Mouse (Mus musculus) C2C12 (cell line): ENCODE measurements around the gene Gm45837.

Source experiments
- CEBPB ChIP-seq: IDR thresholded peaks from one replicate; pipeline ENCODE4 v1.6.1; 2011; ENCODE audit warnings: low read depth, mild to moderate bottlenecking, control low read depth, moderate library complexity
- CTCF ChIP-seq: IDR thresholded peaks from one replicate; pipeline ENCODE4 v1.5.1; 2011; ENCODE audit not compliant: control insufficient read depth, insufficient read depth, insufficient read length
- MAX ChIP-seq: IDR thresholded peaks from one replicate; pipeline ENCODE4 v1.6.1; 2011; ENCODE audit warnings: mild to moderate bottlenecking, control low read depth
- MYOD1 ChIP-seq: IDR thresholded peaks from one replicate; pipeline ENCODE4 v1.6.1; 2011; ENCODE audit warnings: low read depth; ENCODE audit not compliant: control insufficient read depth, insufficient read length
- MYOG ChIP-seq: IDR thresholded peaks from one replicate; pipeline ENCODE4 v1.6.1; 2011; ENCODE audit not compliant: control insufficient read depth, insufficient read length; ENCODE audit errors: extremely low read depth
- USF1 ChIP-seq: IDR thresholded peaks from one replicate; pipeline ENCODE4 v1.6.1; 2011; ENCODE audit warnings: low read depth, mild to moderate bottlenecking, control low read depth, moderate library complexity

DNA sequence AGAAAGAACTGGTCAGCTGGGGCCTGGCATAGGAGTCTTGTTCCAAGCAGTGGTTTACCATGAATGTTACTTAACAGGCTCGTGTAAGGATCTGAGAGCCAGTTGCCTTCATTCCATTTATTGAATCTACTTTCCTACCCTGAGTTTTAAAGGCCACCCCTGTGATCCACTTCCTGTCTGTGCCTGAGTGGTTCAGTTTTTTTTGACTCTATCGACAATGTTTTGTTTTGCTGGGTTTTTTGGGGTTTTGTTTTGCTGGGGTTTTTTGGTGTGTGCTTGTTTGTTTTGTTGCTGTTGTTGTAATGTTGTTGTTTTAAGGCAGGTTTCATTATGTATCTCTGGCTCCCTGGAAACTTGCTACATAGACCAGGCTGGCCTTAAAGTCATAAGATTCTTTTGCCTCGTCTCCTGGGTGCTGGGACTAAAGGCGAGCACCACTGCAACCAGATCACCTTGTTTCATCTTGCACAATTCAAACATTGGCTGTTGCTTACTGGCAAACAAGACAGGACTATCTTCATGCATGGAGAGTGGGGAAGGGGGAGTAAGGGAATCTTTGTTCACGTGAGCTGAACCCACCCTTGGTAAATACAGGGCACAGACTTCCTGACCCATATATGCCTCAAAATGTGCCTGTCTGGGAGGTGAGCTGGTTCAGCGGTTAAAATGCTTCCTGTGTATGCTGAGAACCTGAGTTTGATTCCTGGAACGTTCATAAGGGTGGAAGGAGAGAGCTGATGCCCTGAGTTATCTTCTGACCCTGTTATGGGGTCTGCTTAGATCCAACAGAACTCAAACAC is 140.2 kb downstream of the Gm45837 start:
- no peak for TF ChIP-seq CTCF
- no peak for TF ChIP-seq MYOG
- no peak for TF ChIP-seq USF1
- TF ChIP-seq MAX: no peak
- no peak for TF ChIP-seq CEBPB
- TF ChIP-seq MYOD1: no peak
